Mouse (Mus musculus) embryonic facial prominence, embryonic 14.5 days (tissue): Measurements from ENCODE around the gene Ergic1. TPM values are rescaled to one million over a fixed set of nuclear protein-coding genes. Genes with fewer than 3 reads are reported as not detected.

ENCODE experiments used
- ATAC-seq: fragments of 200-750 bp; cut with Nextera tagmentation; 2 replicates; pipeline ENCODE4 v1.8.0; 2017; ENCODE audit warnings: low read depth, moderate number of reproducible peaks, moderate TSS enrichment
- DNase-seq: peaks from one replicate; pipeline ENCODE4 v3.0.0-alpha.2; 2015; ENCODE audit warnings: low spot score
- H3K27ac ChIP-seq: fragments of 300-500 bp; sonication (generic); replicated peaks from 2 replicates; pipeline ENCODE4 v1.5.1; 2014; ENCODE audit warnings: low read depth, mild to moderate bottlenecking, low read length, moderate library complexity
- H3K27me3 ChIP-seq: fragments of 300-500 bp; sonication (generic); replicated peaks from 2 replicates; pipeline ENCODE4 v1.6.1; 2014; ENCODE audit warnings: low read length; ENCODE audit not compliant: control insufficient read depth, insufficient read depth
- H3K36me3 ChIP-seq: fragments of 300-500 bp; sonication (generic); 2 replicates; pipeline ENCODE4 v1.6.1; 2014; ENCODE audit warnings: low read length, mixed read lengths; ENCODE audit not compliant: control insufficient read depth, insufficient read depth
- H3K4me1 ChIP-seq: fragments of 300-500 bp; sonication (generic); 2 replicates; pipeline ENCODE4 v1.6.1; 2014; ENCODE audit warnings: antibody characterized with exemption, low read length; ENCODE audit not compliant: control insufficient read depth, insufficient read depth
- H3K4me2 ChIP-seq: fragments of 300-500 bp; sonication (generic); 2 replicates; pipeline ENCODE4 v1.6.1; 2014; ENCODE audit warnings: low read depth, mild to moderate bottlenecking, low read length, moderate library complexity, mixed read lengths
- H3K4me3 ChIP-seq: fragments of 300-500 bp; sonication (generic); 2 replicates; pipeline ENCODE4 v1.5.1; 2014; ENCODE audit warnings: low read depth, mild to moderate bottlenecking, low read length
- H3K9ac ChIP-seq: fragments of 300-500 bp; sonication (generic); 2 replicates; pipeline ENCODE4 v1.6.1; 2014; ENCODE audit warnings: low read depth, mild to moderate bottlenecking, low read length, moderate library complexity, mixed read lengths
- H3K9me3 ChIP-seq: fragments of 300-500 bp; sonication (generic); 2 replicates; pipeline ENCODE4 v1.6.1; 2016; ENCODE audit warnings: low read length; ENCODE audit not compliant: control insufficient read depth
- WGBS: fragments of 180-500 bp; shearing (Covaris S2); extraction: QIAGEN DNeasy Blood & Tissue Kit; methylation state at CpG from one replicate; pipeline ENCODE4 v1.1.7; 2014; 5-methylcytosine and 5-hydroxymethylcytosine counted together
- polyA plus RNA-seq: library from polyadenylated mRNA; unstranded; fragments of >200 nt; fragmentation: Nextera tagmentation; extraction: Ambion mirVana; gene quantifications from 2 replicates; pipeline ENCODE4 v1.2.1, GENCODE M21; 2014

Ergic1 gene
- polyA plus RNA-seq, 1 experiment from 2014 or later: 149 TPM

- Histone ChIP-seq H3K9ac (no peak overlapping the region), H3K27ac (no peak overlapping the region), H3K4me2 (no peak overlapping the region), H3K27me3 (no peaks in the 10 kb centered on the region), H3K9me3 (no peaks in the 10 kb centered on the region), H3K36me3 (peaks cover 68% of the 10 kb centered on the region), H3K4me1 (no peaks in the 10 kb centered on the region), H3K4me3 (no peak overlapping the region)
- ATAC-seq: no peak
- no peak for DNase-seq
- WGBS: 80% methylated on average over 6 of the region's 6 CpGs
These were observed 62.7 kb downstream of the Ergic1 start for GRCm38 (mm10) chr17:26623991-26624390.

GRCm38 (mm10) chr17:26624999-26625398 is 63.7 kb downstream of the Ergic1 start:
- H3K9ac ChIP-seq: no peak overlapping the region
- DNase-seq (no peak), ATAC-seq (no peak)
- H3K4me1 ChIP-seq: no peaks in the 10 kb centered on the region
- peaks cover 70% of the 10 kb centered on the region for H3K36me3 ChIP-seq
- no peak overlapping the region for H3K4me2 ChIP-seq
- 91% methylated on average over 10 of the region's 10 CpGs for WGBS
- no peak overlapping the region for H3K27ac ChIP-seq
- H3K27me3 ChIP-seq: no peaks in the 10 kb centered on the region
- no peaks in the 10 kb centered on the region for H3K9me3 ChIP-seq
- H3K4me3 ChIP-seq: no peak overlapping the region

- Histone ChIP-seq H3K4me3 (no peak overlapping the region), H3K9me3 (no peaks in the 10 kb centered on the region), H3K9ac (no peak overlapping the region), H3K27me3 (no peaks in the 10 kb centered on the region), H3K36me3 (peaks cover 76% of the 10 kb centered on the region), H3K4me1 (no peaks in the 10 kb centered on the region), H3K27ac (no peak overlapping the region), H3K4me2 (no peak overlapping the region)
- DNase-seq (no peak), ATAC-seq (no peak)
- 94% methylated on average over 2 of the region's 2 CpGs for WGBS
These were observed 64.3 kb downstream of the Ergic1 start for GRCm38 (mm10) chr17:26625521-26626010.

- DNase-seq: no peak
- Histone ChIP-seq H3K27ac (no peak overlapping the region), H3K27me3 (no peaks in the 10 kb centered on the region), H3K9ac (no peak overlapping the region), H3K4me3 (no peak overlapping the region), H3K4me1 (no peaks in the 10 kb centered on the region), H3K9me3 (no peaks in the 10 kb centered on the region), H3K4me2 (no peak overlapping the region), H3K36me3 (peaks cover 84% of the 10 kb centered on the region)
- no peak for ATAC-seq
- WGBS: 91% methylated on average over 6 of the region's 6 CpGs
These were observed 67.2 kb downstream of the Ergic1 start for GRCm38 (mm10) chr17:26628479-26628878.

- 96% methylated on average over 3 of the region's 3 CpGs for WGBS
- no peak overlapping the region for H3K27ac ChIP-seq
- no peak overlapping the region for H3K4me2 ChIP-seq
- no peaks in the 10 kb centered on the region for H3K4me1 ChIP-seq
- DNase-seq (no peak), ATAC-seq (no peak)
- no peak overlapping the region for H3K4me3 ChIP-seq
- H3K27me3 ChIP-seq: no peaks in the 10 kb centered on the region
- no peaks in the 10 kb centered on the region for H3K9me3 ChIP-seq
- no peak overlapping the region for H3K9ac ChIP-seq
- H3K36me3 ChIP-seq: peaks cover 84% of the 10 kb centered on the region
These were observed 67.6 kb downstream of the Ergic1 start for GRCm38 (mm10) chr17:26628936-26629335.

- H3K27ac ChIP-seq: no peak overlapping the region
- no peaks in the 10 kb centered on the region for H3K9me3 ChIP-seq
- H3K36me3 ChIP-seq: peaks cover 83% of the 10 kb centered on the region
- H3K27me3 ChIP-seq: no peaks in the 10 kb centered on the region
- no peaks in the 10 kb centered on the region for H3K4me1 ChIP-seq
- DNase-seq (no peak), ATAC-seq (no peak)
- WGBS: 82% methylated on average over 8 of the region's 8 CpGs
- no peak overlapping the region for H3K9ac ChIP-seq
- no peak overlapping the region for H3K4me2 ChIP-seq
- H3K4me3 ChIP-seq: no peak overlapping the region
These were observed 70.6 kb downstream of the Ergic1 start for GRCm38 (mm10) chr17:26631811-26632327.

GRCm38 (mm10) chr17:26633186-26633585 is 71.9 kb downstream of the Ergic1 start:
- H3K4me1 ChIP-seq: no peaks in the 10 kb centered on the region
- no peak overlapping the region for H3K9ac ChIP-seq
- no peaks in the 10 kb centered on the region for H3K9me3 ChIP-seq
- DNase-seq (no peak), ATAC-seq (no peak)
- no peaks in the 10 kb centered on the region for H3K27me3 ChIP-seq
- H3K4me3 ChIP-seq: no peak overlapping the region
- H3K4me2 ChIP-seq: no peak overlapping the region
- 95% methylated on average over 9 of the region's 9 CpGs for WGBS
- H3K27ac ChIP-seq: no peak overlapping the region
- H3K36me3 ChIP-seq: peaks cover 82% of the 10 kb centered on the region

GRCm38 (mm10) chr17:26633926-26634325 is 72.6 kb downstream of the Ergic1 start:
- Histone ChIP-seq H3K4me2 (no peak overlapping the region), H3K9me3 (no peaks in the 10 kb centered on the region), H3K27me3 (no peaks in the 10 kb centered on the region), H3K4me3 (no peak overlapping the region), H3K4me1 (no peaks in the 10 kb centered on the region), H3K27ac (no peak overlapping the region), H3K36me3 (peaks cover 80% of the 10 kb centered on the region), H3K9ac (no peak overlapping the region)
- ATAC-seq (no peak), DNase-seq (no peak)
- WGBS: 93% methylated on average over 8 of the region's 9 CpGs

- H3K9me3 ChIP-seq: no peaks in the 10 kb centered on the region
- H3K27me3 ChIP-seq: no peaks in the 10 kb centered on the region
- H3K27ac ChIP-seq: no peak overlapping the region
- H3K4me2 ChIP-seq: no peak overlapping the region
- 96% methylated on average over 6 of the region's 7 CpGs for WGBS
- no peak overlapping the region for H3K9ac ChIP-seq
- DNase-seq (no peak), ATAC-seq (no peak)
- no peak overlapping the region for H3K4me3 ChIP-seq
- H3K4me1 ChIP-seq: no peaks in the 10 kb centered on the region
- H3K36me3 ChIP-seq: peaks cover 80% of the 10 kb centered on the region
These were observed 73.2 kb downstream of the Ergic1 start for GRCm38 (mm10) chr17:26634539-26634938.
